Mouse (Mus musculus): ENCODE measurements around the gene Inpp5b. TPM values are rescaled to one million over a fixed set of nuclear protein-coding genes. Genes with fewer than 3 reads are reported as not detected.
A peak's percentile ranks its signal among the peaks of the same experiment; 100 is the strongest.

Gene Inpp5b
- polyA plus RNA-seq, 1 experiment, result 26.7 TPM

- TF ChIP-seq CTCF (IDR thresholded peaks at IDR 0.05; ENCODE audit: extremely low read depth, insufficient read length, insufficient replicate concordance, low read depth, low read length) (no peak), POLR2A (IDR thresholded peaks at IDR 0.05; ENCODE audit: low read depth, low read length) (peak; percentile 21; the same call in 1 of the 2 replicates)
- peak within 1 kb of the TSS; percentile 23; the same call in 1 of the 2 replicates for H3K27ac ChIP-seq (ENCODE audit: insufficient read depth, low read depth, low read length)
- 1% methylated on average over 59 of the region's 59 CpGs for WGBS
- H3K4me3 ChIP-seq (ENCODE audit: low read depth, low read length), result peak within 1 kb of the TSS; percentile 66
- peaks cover 19% of the 10 kb centered on the region for H3K4me1 ChIP-seq (ENCODE audit: control insufficient read depth, insufficient read depth, insufficient read length, low read length)
- H3K27me3 ChIP-seq (ENCODE audit: control insufficient read depth, insufficient read depth, low read length), result no peaks in the 10 kb centered on the region
- H3K36me3 ChIP-seq (ENCODE audit: control insufficient read depth, insufficient read depth, low read length), result no peaks in the 10 kb centered on the region
These were observed 41.2 kb upstream of the Inpp5b start, which contains the start of gene Fhl3 for GRCm38 (mm10) chr4:124700248-124700971. TSS of gene Fhl3 (plus strand) at chr4:124700701.

DNA sequence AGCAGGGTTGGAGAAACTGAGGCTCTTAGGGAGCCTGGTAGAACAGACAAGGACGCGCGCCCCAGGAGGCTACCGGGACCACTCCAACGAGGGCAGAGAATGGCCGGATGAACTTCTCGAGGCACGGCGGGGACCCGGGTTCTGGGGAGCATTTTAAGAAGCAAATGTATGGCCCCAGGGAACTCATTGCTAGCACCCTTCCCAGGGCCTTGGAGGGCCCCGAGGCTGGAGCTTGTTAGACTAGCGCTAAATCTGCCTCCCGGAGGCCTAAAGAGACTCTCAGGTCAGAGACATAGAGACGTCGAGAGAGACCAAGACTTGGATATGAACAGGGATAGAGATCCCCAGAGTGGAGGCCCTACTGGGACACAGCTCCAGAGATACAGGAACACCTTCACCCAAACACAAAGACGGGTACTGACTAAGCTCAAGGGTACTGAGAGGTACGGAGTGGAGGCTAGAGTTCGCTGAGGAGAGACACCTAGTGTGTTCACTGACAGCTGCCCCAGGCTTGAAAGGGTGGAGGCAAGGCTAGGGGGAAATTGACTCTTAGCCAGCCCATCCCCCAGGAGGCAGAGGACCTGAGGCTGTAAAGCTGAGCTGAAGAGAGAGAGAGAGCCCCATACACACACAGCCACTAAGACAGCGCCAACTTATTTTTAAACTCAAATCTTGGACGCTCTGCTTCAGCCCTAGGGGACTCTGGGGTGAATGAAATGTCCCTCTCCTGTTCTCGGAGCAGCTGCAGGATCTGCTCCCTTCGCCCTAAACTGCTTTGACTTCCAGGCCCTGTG, 40.4 kb upstream of the Inpp5b start:
- no peaks in the 10 kb centered on the region for H3K27me3 ChIP-seq (ENCODE audit: control insufficient read depth, insufficient read depth, low read length)
- WGBS, result 20% methylated on average over 22 of the region's 22 CpGs
- H3K27ac ChIP-seq (ENCODE audit: insufficient read depth, low read depth, low read length), result no peak overlapping the region

DNA sequence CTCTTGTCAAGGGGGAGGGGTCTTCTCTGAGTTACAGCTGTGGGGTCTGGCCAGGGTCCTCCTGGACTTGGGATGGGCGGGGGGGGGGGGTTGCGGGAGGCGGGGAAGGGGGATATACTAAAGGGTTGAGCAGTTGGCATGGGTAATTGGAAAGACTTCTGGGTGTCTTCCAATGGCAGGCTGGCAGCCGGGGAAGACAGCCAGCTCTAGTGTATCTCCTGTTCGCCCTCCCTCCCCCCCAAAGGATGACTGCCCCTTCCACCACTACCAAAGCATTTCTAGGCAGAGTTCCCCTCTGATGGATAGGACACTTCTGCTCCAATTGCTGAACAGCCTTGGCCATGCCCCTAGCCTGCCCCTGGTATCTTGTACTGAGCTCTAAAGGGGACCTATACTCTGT, 39.7 kb upstream of the Inpp5b start:
- TF ChIP-seq POLR2A (IDR thresholded peaks at IDR 0.05; ENCODE audit: low read depth, low read length) (no peak), CTCF (IDR thresholded peaks at IDR 0.05; ENCODE audit: extremely low read depth, insufficient read length, insufficient replicate concordance, low read depth, low read length) (no peak)
- 93% methylated on average over 3 of the region's 5 CpGs for WGBS
- Histone ChIP-seq H3K4me3 (ENCODE audit: low read depth, low read length) (peak overlapping the region; percentile 66; the same call in 1 of the 2 replicates), H3K27me3 (ENCODE audit: control insufficient read depth, insufficient read depth, low read length) (no peaks in the 10 kb centered on the region), H3K27ac (ENCODE audit: insufficient read depth, low read depth, low read length) (no peak overlapping the region), H3K4me1 (ENCODE audit: control insufficient read depth, insufficient read depth, insufficient read length, low read length) (peaks cover 18% of the 10 kb centered on the region), H3K36me3 (ENCODE audit: control insufficient read depth, insufficient read depth, low read length) (no peaks in the 10 kb centered on the region)

More for the DNA sequence above, 40.4 kb upstream of the Inpp5b start:
- Histone ChIP-seq H3K4me1 (ENCODE audit: control insufficient read depth, insufficient read depth, insufficient read length, low read length) (peaks cover 20% of the 10 kb centered on the region), H3K36me3 (ENCODE audit: control insufficient read depth, insufficient read depth, low read length) (no peaks in the 10 kb centered on the region), H3K4me3 (ENCODE audit: low read depth, low read length) (peak overlapping the region; percentile 66)
- no peak for TF ChIP-seq POLR2A (IDR thresholded peaks at IDR 0.05; ENCODE audit: low read depth, low read length)
- no peak for TF ChIP-seq CTCF (IDR thresholded peaks at IDR 0.05; ENCODE audit: extremely low read depth, insufficient read length, insufficient replicate concordance, low read depth, low read length)

GRCm38 (mm10) chr4:124703406-124703805, 38.2 kb upstream of the Inpp5b start:
- no peaks in the 10 kb centered on the region for H3K36me3 ChIP-seq (ENCODE audit: control insufficient read depth, insufficient read depth, low read length)
- H3K4me3 ChIP-seq (ENCODE audit: low read depth, low read length), result no peak overlapping the region
- H3K4me1 ChIP-seq (ENCODE audit: control insufficient read depth, insufficient read depth, insufficient read length, low read length), result peaks cover 20% of the 10 kb centered on the region
- H3K27me3 ChIP-seq (ENCODE audit: control insufficient read depth, insufficient read depth, low read length), result no peaks in the 10 kb centered on the region
- TF ChIP-seq CTCF (IDR thresholded peaks at IDR 0.05; ENCODE audit: extremely low read depth, insufficient read length, insufficient replicate concordance, low read depth, low read length) (no peak), POLR2A (IDR thresholded peaks at IDR 0.05; ENCODE audit: low read depth, low read length) (no peak)
- peak overlapping the region; percentile 30 for H3K27ac ChIP-seq (ENCODE audit: insufficient read depth, low read depth, low read length)
- WGBS, result 54% methylated on average over 2 of the region's 2 CpGs

DNA sequence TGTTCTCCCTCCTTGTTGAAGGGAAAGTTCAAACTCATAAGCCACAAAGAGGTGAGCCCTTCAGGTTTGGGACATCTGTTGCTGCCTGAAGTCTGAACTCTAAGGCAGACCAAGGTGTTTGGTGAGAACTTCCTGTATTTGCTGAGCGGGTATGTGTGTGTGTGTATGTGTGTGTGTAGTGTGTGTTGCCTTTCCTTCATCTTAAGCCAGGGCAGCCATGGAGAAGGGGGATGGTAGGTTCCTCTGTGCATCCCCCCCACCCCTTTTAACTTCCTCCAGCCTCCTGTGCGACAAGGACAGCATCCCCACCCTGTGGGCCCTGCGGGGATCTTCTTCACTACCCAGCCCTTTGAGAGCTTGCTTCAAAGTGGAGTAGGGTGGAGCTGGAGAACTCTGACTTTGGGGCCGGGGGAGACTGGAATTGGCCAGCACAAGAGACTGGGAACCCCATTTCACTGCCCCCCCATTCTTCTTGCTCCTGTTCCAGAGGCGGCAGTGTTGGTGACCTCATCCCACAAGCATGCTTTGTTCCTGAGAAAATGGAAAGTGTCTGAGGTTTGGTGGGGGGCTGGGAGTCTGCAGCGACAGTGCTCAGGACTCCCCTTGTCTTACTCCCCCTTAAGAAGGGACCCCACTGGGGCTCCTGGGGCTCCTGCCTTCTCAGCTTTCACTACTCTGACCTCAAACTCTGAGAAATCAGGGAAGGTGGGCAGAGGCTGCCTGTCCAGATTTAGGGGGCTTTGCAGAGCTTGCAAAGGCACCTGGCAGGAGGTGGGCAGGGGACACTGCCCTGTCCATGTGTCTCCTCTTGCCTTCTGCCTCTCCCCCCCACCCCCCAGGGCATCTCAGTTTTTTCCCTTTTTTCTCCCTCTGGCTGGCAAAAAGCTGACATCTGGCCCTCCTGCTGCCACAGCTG, 37.5 kb upstream of the Inpp5b start:
- Histone ChIP-seq H3K4me3 (ENCODE audit: low read depth, low read length) (no peak overlapping the region), H3K36me3 (ENCODE audit: control insufficient read depth, insufficient read depth, low read length) (no peaks in the 10 kb centered on the region), H3K27ac (ENCODE audit: insufficient read depth, low read depth, low read length) (peak overlapping the region; percentile 57), H3K4me1 (ENCODE audit: control insufficient read depth, insufficient read depth, insufficient read length, low read length) (peaks cover 20% of the 10 kb centered on the region), H3K27me3 (ENCODE audit: control insufficient read depth, insufficient read depth, low read length) (no peaks in the 10 kb centered on the region)
- no peak for TF ChIP-seq POLR2A (IDR thresholded peaks at IDR 0.05; ENCODE audit: low read depth, low read length)
- no peak for TF ChIP-seq CTCF (IDR thresholded peaks at IDR 0.05; ENCODE audit: extremely low read depth, insufficient read length, insufficient replicate concordance, low read depth, low read length)
- 54% methylated on average over 6 of the region's 6 CpGs for WGBS

- Histone ChIP-seq H3K4me3 (ENCODE audit: low read depth, low read length) (no peak overlapping the region), H3K27ac (ENCODE audit: insufficient read depth, low read depth, low read length) (peak overlapping the region; percentile 57; the same call in 1 of the 2 replicates), H3K36me3 (ENCODE audit: control insufficient read depth, insufficient read depth, low read length) (no peaks in the 10 kb centered on the region), H3K4me1 (ENCODE audit: control insufficient read depth, insufficient read depth, insufficient read length, low read length) (peaks cover 26% of the 10 kb centered on the region), H3K27me3 (ENCODE audit: control insufficient read depth, insufficient read depth, low read length) (no peaks in the 10 kb centered on the region)
- TF ChIP-seq CTCF (IDR thresholded peaks at IDR 0.05; ENCODE audit: extremely low read depth, insufficient read length, insufficient replicate concordance, low read depth, low read length), result no peak
- WGBS, result 50% methylated on average over 11 of the region's 11 CpGs
These were observed 36.7 kb upstream of the Inpp5b start for GRCm38 (mm10) chr4:124704797-124705474.

Measured in small intestine, adult 2 months (tissue).